Comparison of ENCODE assay signal across 14 mouse cellular contexts in genomic region chr7:27364379-27364778, GRCm38 (mm10). TPM values are rescaled to one million over a fixed set of nuclear protein-coding genes. Genes with fewer than 3 reads are reported as not detected.
DNase-seq lines count a peak whose midpoint lies in the region; ATAC-seq and TF ChIP-seq lines count a peak whose summit lies in the region.
"Had no signal": no experiment of that assay in that cellular context is flagged by ENCODE, and none has a peak within 500 bp of the region (broad histone marks: within the 10 kb centered on the region; RNA-seq: fewer than 3 reads in every experiment).

No protein-coding gene starts in this region.

- 0 out of 2 replicates have a peak overlapping the region, but pooled peaks have one; percentile 3 for H3K4me3 ChIP-seq in forebrain, embryonic 13.5 days
- H3K4me3 ChIP-seq in forebrain, embryonic 11.5 days (ENCODE audit: low read depth, low read length), result no peak overlapping the region
- H3K4me3 ChIP-seq in kidney, embryonic 16.5 days (ENCODE audit: low read length), result peak overlapping the region; percentile 11
- peak overlapping the region; percentile 39 for H3K4me3 ChIP-seq in ES-Bruce4 (ENCODE audit: low read depth, low read length)
- peak overlapping the region; percentile 11; the same call in 1 of the 2 replicates for H3K4me3 ChIP-seq in intestine, embryonic 15.5 days (replicated peaks)
- H3K4me3 ChIP-seq: neural tube, embryonic 12.5 days had no signal

- H3K4me1 ChIP-seq in forebrain, embryonic 13.5 days, result peaks cover 26% of the 10 kb centered on the region
- peaks cover 10% of the 10 kb centered on the region; the same call in 1 of the 2 replicates for H3K4me1 ChIP-seq in forebrain, embryonic 11.5 days (replicated peaks; ENCODE audit: control insufficient read depth, insufficient read depth, low read length)
- H3K4me1 ChIP-seq in kidney, embryonic 16.5 days (ENCODE audit: insufficient read depth, low read length), result peaks cover 13% of the 10 kb centered on the region
- peaks cover 6% of the 10 kb centered on the region for H3K4me1 ChIP-seq in ES-Bruce4 (ENCODE audit: control insufficient read depth, insufficient read depth, low read length)
- peaks cover 11% of the 10 kb centered on the region for H3K4me1 ChIP-seq in intestine, embryonic 15.5 days (replicated peaks)
- H3K4me1 ChIP-seq: neural tube, embryonic 12.5 days had no signal

- H3K36me3 ChIP-seq in forebrain, embryonic 13.5 days (ENCODE audit: poor library complexity, severe bottlenecking), result no peaks in the 10 kb centered on the region
- no peaks in the 10 kb centered on the region for H3K36me3 ChIP-seq in forebrain, embryonic 11.5 days (ENCODE audit: control insufficient read depth, insufficient read depth, low read length)
- no peaks in the 10 kb centered on the region for H3K36me3 ChIP-seq in kidney, embryonic 16.5 days (ENCODE audit: insufficient read depth, low read length)
- H3K36me3 ChIP-seq in ES-Bruce4 (ENCODE audit: control insufficient read depth, insufficient read depth, low read length, poor library complexity, severe bottlenecking), result no peaks in the 10 kb centered on the region
- H3K36me3 ChIP-seq in intestine, embryonic 15.5 days, result no peaks in the 10 kb centered on the region
- H3K36me3 ChIP-seq: neural tube, embryonic 12.5 days had no signal

- H3K27me3 ChIP-seq in forebrain, embryonic 13.5 days, result peaks cover 78% of the 10 kb centered on the region
- peaks cover 71% of the 10 kb centered on the region for H3K27me3 ChIP-seq in forebrain, embryonic 11.5 days (ENCODE audit: control insufficient read depth, insufficient read depth, low read length)
- H3K27me3 ChIP-seq in kidney, embryonic 16.5 days (ENCODE audit: insufficient read depth, low read length), result peaks cover 72% of the 10 kb centered on the region
- H3K27me3 ChIP-seq in ES-Bruce4 (ENCODE audit: control insufficient read depth, insufficient read depth, low read length, poor library complexity, severe bottlenecking), result no peaks in the 10 kb centered on the region
- peaks cover 61% of the 10 kb centered on the region for H3K27me3 ChIP-seq in intestine, embryonic 15.5 days (replicated peaks)

- TF ChIP-seq POLR2A in ES-Bruce4 (IDR thresholded peaks at IDR 0.05; ENCODE audit: insufficient read depth, low read length), result no peak

- no peak for DNase-seq in forebrain, embryonic 11.5 days (ENCODE audit: low spot score)
- no peak for DNase-seq in kidney, adult 18-20 months
- no peak for DNase-seq in right cerebral cortex, postnatal 4 days
- no peak for DNase-seq in gastrocnemius, adult 18-20 months (ENCODE audit: low spot score)
- DNase-seq: kidney, adult 11 months; lung, postnatal 14 days; right cerebral cortex, postnatal 25 days; thymus, adult 2 months had no signal

- no peak overlapping the region for H3K4me2 ChIP-seq in forebrain, embryonic 13.5 days
- no peak overlapping the region for H3K4me2 ChIP-seq in forebrain, embryonic 11.5 days (ENCODE audit: low read depth, low read length, severe bottlenecking)
- peak overlapping the region; percentile 32 for H3K4me2 ChIP-seq in kidney, embryonic 16.5 days (replicated peaks; ENCODE audit: low read depth, low read length)
- peak overlapping the region; percentile 29 for H3K4me2 ChIP-seq in intestine, embryonic 15.5 days (replicated peaks)
- H3K4me2 ChIP-seq: neural tube, embryonic 12.5 days had no signal

- ATAC-seq in forebrain, embryonic 13.5 days, result no peak
- ATAC-seq in forebrain, embryonic 11.5 days (replicated peaks; ENCODE audit: low FRiP score), result no peak
- ATAC-seq in kidney, embryonic 16.5 days (ENCODE audit: low FRiP score, low TSS enrichment), result no peak
- no peak for ATAC-seq in intestine, embryonic 15.5 days

- H3K9ac ChIP-seq in forebrain, embryonic 13.5 days, result no peak overlapping the region
- no peak overlapping the region for H3K9ac ChIP-seq in forebrain, embryonic 11.5 days (ENCODE audit: low read length)
- no peak overlapping the region for H3K9ac ChIP-seq in kidney, embryonic 16.5 days (replicated peaks; ENCODE audit: low read length)
- peak overlapping the region; percentile 71 for H3K9ac ChIP-seq in ES-Bruce4 (ENCODE audit: low read depth, poor library complexity, severe bottlenecking)
- H3K9ac ChIP-seq in intestine, embryonic 15.5 days, result no peak overlapping the region
- H3K9ac ChIP-seq: neural tube, embryonic 12.5 days had no signal

- H3K27ac ChIP-seq in forebrain, embryonic 13.5 days, result no peak overlapping the region
- no peak overlapping the region for H3K27ac ChIP-seq in forebrain, embryonic 11.5 days (ENCODE audit: low read depth, low read length)
- H3K27ac ChIP-seq in kidney, embryonic 16.5 days (ENCODE audit: low read length), result no peak overlapping the region
- H3K27ac ChIP-seq in ES-Bruce4 (ENCODE audit: insufficient read depth, low read length), result no peak overlapping the region
- H3K27ac ChIP-seq in intestine, embryonic 15.5 days, result no peak overlapping the region
- H3K27ac ChIP-seq: neural tube, embryonic 12.5 days had no signal

- TF ChIP-seq EP300 in ES-Bruce4 (IDR thresholded peaks at IDR 0.05; ENCODE audit: insufficient read depth, low read depth, low read length), result no peak

- TF ChIP-seq CTCF in ES-Bruce4 (IDR thresholded peaks at IDR 0.05; ENCODE audit: low read depth, low read length), result no peak

- no peaks in the 10 kb centered on the region; the same call in 1 of the 2 replicates for H3K9me3 ChIP-seq in forebrain, embryonic 13.5 days (replicated peaks)
- no peaks in the 10 kb centered on the region for H3K9me3 ChIP-seq in forebrain, embryonic 11.5 days (ENCODE audit: control insufficient read depth, low read length)
- H3K9me3 ChIP-seq in kidney, embryonic 16.5 days (ENCODE audit: low read length), result no peaks in the 10 kb centered on the region
- no peaks in the 10 kb centered on the region for H3K9me3 ChIP-seq in ES-Bruce4 (replicated peaks; ENCODE audit: control insufficient read depth, insufficient read depth, low read length, poor library complexity, severe bottlenecking)
- H3K9me3 ChIP-seq in intestine, embryonic 15.5 days, result no peaks in the 10 kb centered on the region
- H3K9me3 ChIP-seq: neural tube, embryonic 12.5 days had no signal

- WGBS in forebrain, embryonic 13.5 days, result 3% methylated on average over 29 of the region's 29 CpGs
- WGBS in forebrain, embryonic 11.5 days, result 3% methylated on average over 29 of the region's 29 CpGs
- 2% methylated on average over 29 of the region's 29 CpGs for WGBS in kidney, embryonic 16.5 days
- WGBS in intestine, embryonic 15.5 days, result 6% methylated on average over 29 of the region's 29 CpGs

RNA-seq across cellular contexts. Expression of gene Gm20479, which starts 7.2 kb away (rescaled TPM):
- 0.62 TPM in 1 of 2 replicates, not detected in the other for polyA plus RNA-seq in forebrain, embryonic 13.5 days (2015; fragmentation: Nextera tagmentation; extraction: Ambion mirVana)
- not detected in 2 replicates for polyA plus RNA-seq in forebrain, embryonic 11.5 days (2014; fragmentation: Nextera tagmentation; extraction: Ambion mirVana)
- polyA plus RNA-seq in kidney, embryonic 16.5 days (2015; fragmentation: Nextera tagmentation; extraction: Ambion mirVana), result 0.64 and 0.80 TPM in 2 replicates
- 15.8 and 17.1 TPM in 2 replicates for polyA plus RNA-seq in ES-Bruce4 (2011; ENCODE audit: insufficient read depth, insufficient read length, low read depth, missing spikeins)
- polyA plus RNA-seq in intestine, embryonic 15.5 days (2015; fragmentation: Nextera tagmentation; extraction: Ambion mirVana), result 1.8 TPM in 1 of 2 replicates, not detected in the other
- under 1 TPM in 1 of 2 experiments, not detected in 1; 0.57 TPM for total RNA-seq in gastrocnemius, adult 18-20 months (2021)
- polyA plus RNA-seq: frontal cortex, adult 2 months; neural tube, embryonic 12.5 days; thymus, adult 2 months had no signal

RNA-seq across cellular contexts. Expression of gene Shkbp1, which starts 8.6 kb away (rescaled TPM):
- polyA plus RNA-seq in forebrain, embryonic 13.5 days (2015; fragmentation: Nextera tagmentation; extraction: Ambion mirVana), result 85.4 and 89.3 TPM in 2 replicates
- polyA plus RNA-seq in forebrain, embryonic 11.5 days (2014; fragmentation: Nextera tagmentation; extraction: Ambion mirVana), result 64.3 and 67.6 TPM in 2 replicates
- 51.4 and 56.9 TPM in 2 replicates for polyA plus RNA-seq in kidney, embryonic 16.5 days (2015; fragmentation: Nextera tagmentation; extraction: Ambion mirVana)
- polyA plus RNA-seq in ES-Bruce4 (2011; ENCODE audit: insufficient read depth, insufficient read length, low read depth, missing spikeins), result 43.6 and 44.5 TPM in 2 replicates
- polyA plus RNA-seq in intestine, embryonic 15.5 days (2015; fragmentation: Nextera tagmentation; extraction: Ambion mirVana), result 35.0 and 35.5 TPM in 2 replicates
- total RNA-seq in gastrocnemius, adult 18-20 months (2021), result 1 to 10 TPM; 2.2 to 3.0 TPM

RNA-seq across cellular contexts. Expression of gene Ltbp4, which starts 26.9 kb away (rescaled TPM):
- 10.5 and 13.4 TPM in 2 replicates for polyA plus RNA-seq in forebrain, embryonic 13.5 days (2015; fragmentation: Nextera tagmentation; extraction: Ambion mirVana)
- polyA plus RNA-seq in forebrain, embryonic 11.5 days (2014; fragmentation: Nextera tagmentation; extraction: Ambion mirVana), result 11.9 and 13.0 TPM in 2 replicates
- 45.9 and 55.8 TPM in 2 replicates for polyA plus RNA-seq in kidney, embryonic 16.5 days (2015; fragmentation: Nextera tagmentation; extraction: Ambion mirVana)
- polyA plus RNA-seq in ES-Bruce4 (2011; ENCODE audit: insufficient read depth, insufficient read length, low read depth, missing spikeins), result 66.8 and 72.5 TPM in 2 replicates
- 75.9 and 92.8 TPM in 2 replicates for polyA plus RNA-seq in intestine, embryonic 15.5 days (2015; fragmentation: Nextera tagmentation; extraction: Ambion mirVana)
- total RNA-seq in gastrocnemius, adult 18-20 months (2021), result 10 to 100 TPM; 55.8 to 66.9 TPM

Comparison
In these comparisons a context has a peak if more than half of its experiments do, and no peak if none do; other contexts are left out.
1. H3K4me2 ChIP-seq: peak in kidney, embryonic 16.5 days (single experiment) and intestine, embryonic 15.5 days (single experiment); none in forebrain, embryonic 13.5 days (single experiment) and forebrain, embryonic 11.5 days (single experiment).